Mouse (Mus musculus): ENCODE data around the gene Rapgef5. TPM values are rescaled to one million over a fixed set of nuclear protein-coding genes. Genes with fewer than 3 reads are reported as not detected.

The Rapgef5 gene
- polyA plus RNA-seq, 1 experiment from 2014 or later, result 5.6 TPM

GRCm38 (mm10) chr12:117622972-117623371 is 106.7 kb downstream of the Rapgef5 start:
- Histone ChIP-seq H3K4me1 (replicated peaks; ENCODE audit: control insufficient read depth, insufficient read depth) (no peaks in the 10 kb centered on the region), H3K9me3 (ENCODE audit: control insufficient read depth, low read length) (no peaks in the 10 kb centered on the region), H3K9ac (ENCODE audit: low read length) (no peak overlapping the region), H3K36me3 (ENCODE audit: control insufficient read depth, insufficient read depth, low read length) (no peaks in the 10 kb centered on the region), H3K4me2 (replicated peaks; ENCODE audit: low read depth) (no peak overlapping the region), H3K27me3 (ENCODE audit: control insufficient read depth, insufficient read depth, low read length) (no peaks in the 10 kb centered on the region), H3K27ac (replicated peaks) (no peak overlapping the region), H3K4me3 (ENCODE audit: low read depth, low read length) (no peak overlapping the region)
- DNase-seq (ENCODE audit: low spot score) (no peak), ATAC-seq (ENCODE audit: low FRiP score, low TSS enrichment) (no peak)
- WGBS, result 88% methylated on average over 2 of the region's 2 CpGs
- TF ChIP-seq EP300 (optimal IDR thresholded peaks at IDR 0.05), result no peak
- no peak for TF ChIP-seq CTCF (IDR thresholded peaks at IDR 0.05; ENCODE audit: low read depth)

- no peak overlapping the region for H3K4me3 ChIP-seq (ENCODE audit: low read depth, low read length)
- no peaks in the 10 kb centered on the region for H3K27me3 ChIP-seq (ENCODE audit: control insufficient read depth, insufficient read depth, low read length)
- H3K27ac ChIP-seq (replicated peaks), result no peak overlapping the region
- WGBS, result 40% methylated on average over 2 of the region's 2 CpGs
- ATAC-seq (ENCODE audit: low FRiP score, low TSS enrichment) (no peak), DNase-seq (ENCODE audit: low spot score) (no peak)
- H3K36me3 ChIP-seq (ENCODE audit: control insufficient read depth, insufficient read depth, low read length), result no peaks in the 10 kb centered on the region
- TF ChIP-seq CTCF (IDR thresholded peaks at IDR 0.05; ENCODE audit: low read depth) (no peak), EP300 (optimal IDR thresholded peaks at IDR 0.05) (no peak)
- no peak overlapping the region for H3K4me2 ChIP-seq (replicated peaks; ENCODE audit: low read depth)
- no peaks in the 10 kb centered on the region for H3K4me1 ChIP-seq (replicated peaks; ENCODE audit: control insufficient read depth, insufficient read depth)
- no peak overlapping the region for H3K9ac ChIP-seq (ENCODE audit: low read length)
- H3K9me3 ChIP-seq (ENCODE audit: control insufficient read depth, low read length), result no peaks in the 10 kb centered on the region
Measured at GRCm38 (mm10) chr12:117627311-117627710, 111.0 kb downstream of the Rapgef5 start.

DNA sequence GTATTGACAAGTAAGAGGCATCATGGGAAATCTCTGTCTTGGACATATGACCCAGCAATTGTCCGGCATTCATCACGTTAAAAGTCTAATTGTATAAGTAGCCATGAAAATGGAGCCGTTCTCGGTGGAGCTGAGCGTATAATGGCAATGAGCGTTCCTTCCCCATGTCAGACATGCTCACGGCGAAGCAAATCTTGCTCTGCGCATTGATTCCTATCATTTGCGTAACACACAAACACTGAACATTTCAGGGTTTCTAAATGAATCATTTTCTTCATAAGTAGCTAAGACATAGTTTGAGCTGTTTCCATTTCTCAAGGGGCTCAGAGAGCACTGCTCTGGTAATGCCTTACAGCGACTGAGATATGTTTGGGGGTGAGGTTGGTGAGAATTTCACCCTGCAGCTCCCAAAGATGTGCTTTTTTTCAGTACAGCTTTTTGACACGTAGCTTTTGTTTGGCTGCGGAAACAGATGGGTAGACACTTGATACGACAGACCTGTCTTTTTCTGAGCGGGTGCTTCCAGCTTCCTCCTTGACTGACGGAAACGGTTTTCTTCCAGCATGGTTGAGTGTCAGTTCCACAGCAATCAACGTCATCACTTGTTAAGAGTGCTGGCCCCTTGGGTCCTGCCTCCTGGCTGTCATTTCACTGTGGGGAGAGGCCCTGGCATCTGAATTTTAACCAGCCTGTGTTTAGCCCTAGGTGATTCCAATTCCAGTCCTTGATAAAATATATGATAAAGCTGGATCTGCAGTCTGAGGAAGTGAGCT is 112.2 kb downstream of the Rapgef5 start:
- WGBS, result 84% methylated on average over 18 of the region's 18 CpGs
- no peaks in the 10 kb centered on the region for H3K27me3 ChIP-seq (ENCODE audit: control insufficient read depth, insufficient read depth, low read length)

GRCm38 (mm10) chr12:117632133-117632532 is 115.9 kb downstream of the Rapgef5 start:
- Histone ChIP-seq H3K4me1 (replicated peaks; ENCODE audit: control insufficient read depth, insufficient read depth) (no peaks in the 10 kb centered on the region), H3K9me3 (ENCODE audit: control insufficient read depth, low read length) (no peaks in the 10 kb centered on the region), H3K9ac (ENCODE audit: low read length) (no peak overlapping the region), H3K36me3 (ENCODE audit: control insufficient read depth, insufficient read depth, low read length) (no peaks in the 10 kb centered on the region), H3K4me2 (replicated peaks; ENCODE audit: low read depth) (no peak overlapping the region), H3K27ac (replicated peaks) (no peak overlapping the region), H3K27me3 (ENCODE audit: control insufficient read depth, insufficient read depth, low read length) (no peaks in the 10 kb centered on the region), H3K4me3 (ENCODE audit: low read depth, low read length) (no peak overlapping the region)
- TF ChIP-seq CTCF (IDR thresholded peaks at IDR 0.05; ENCODE audit: low read depth) (no peak), EP300 (optimal IDR thresholded peaks at IDR 0.05) (no peak)
- DNase-seq (ENCODE audit: low spot score), result no peak
- no peak for ATAC-seq (ENCODE audit: low FRiP score, low TSS enrichment)
- WGBS, result 56% methylated on average over 1 of the region's 1 CpGs

More for the DNA sequence above, 112.2 kb downstream of the Rapgef5 start:
- Histone ChIP-seq H3K9ac (ENCODE audit: low read length) (no peak overlapping the region), H3K4me3 (ENCODE audit: low read depth, low read length) (no peak overlapping the region), H3K4me2 (replicated peaks; ENCODE audit: low read depth) (no peak overlapping the region), H3K9me3 (ENCODE audit: control insufficient read depth, low read length) (no peaks in the 10 kb centered on the region), H3K27ac (replicated peaks) (no peak overlapping the region), H3K4me1 (replicated peaks; ENCODE audit: control insufficient read depth, insufficient read depth) (no peaks in the 10 kb centered on the region), H3K36me3 (ENCODE audit: control insufficient read depth, insufficient read depth, low read length) (no peaks in the 10 kb centered on the region)
- TF ChIP-seq CTCF (IDR thresholded peaks at IDR 0.05; ENCODE audit: low read depth) (no peak), EP300 (optimal IDR thresholded peaks at IDR 0.05) (no peak)
- DNase-seq (ENCODE audit: low spot score) (no peak), ATAC-seq (ENCODE audit: low FRiP score, low TSS enrichment) (no peak)

- Histone ChIP-seq H3K4me3 (ENCODE audit: low read depth, low read length) (no peak overlapping the region), H3K27me3 (ENCODE audit: control insufficient read depth, insufficient read depth, low read length) (no peaks in the 10 kb centered on the region), H3K9ac (ENCODE audit: low read length) (no peak overlapping the region), H3K27ac (replicated peaks) (no peak overlapping the region), H3K36me3 (ENCODE audit: control insufficient read depth, insufficient read depth, low read length) (no peaks in the 10 kb centered on the region), H3K4me2 (replicated peaks; ENCODE audit: low read depth) (no peak overlapping the region), H3K4me1 (replicated peaks; ENCODE audit: control insufficient read depth, insufficient read depth) (no peaks in the 10 kb centered on the region), H3K9me3 (ENCODE audit: control insufficient read depth, low read length) (no peaks in the 10 kb centered on the region)
- 79% methylated on average over 2 of the region's 2 CpGs for WGBS
- ATAC-seq (ENCODE audit: low FRiP score, low TSS enrichment) (no peak), DNase-seq (ENCODE audit: low spot score) (no peak)
- no peak for TF ChIP-seq CTCF (IDR thresholded peaks at IDR 0.05; ENCODE audit: low read depth)
- no peak for TF ChIP-seq EP300 (optimal IDR thresholded peaks at IDR 0.05)
Measured at GRCm38 (mm10) chr12:117636139-117636772, 120.0 kb downstream of the Rapgef5 start.

DNA sequence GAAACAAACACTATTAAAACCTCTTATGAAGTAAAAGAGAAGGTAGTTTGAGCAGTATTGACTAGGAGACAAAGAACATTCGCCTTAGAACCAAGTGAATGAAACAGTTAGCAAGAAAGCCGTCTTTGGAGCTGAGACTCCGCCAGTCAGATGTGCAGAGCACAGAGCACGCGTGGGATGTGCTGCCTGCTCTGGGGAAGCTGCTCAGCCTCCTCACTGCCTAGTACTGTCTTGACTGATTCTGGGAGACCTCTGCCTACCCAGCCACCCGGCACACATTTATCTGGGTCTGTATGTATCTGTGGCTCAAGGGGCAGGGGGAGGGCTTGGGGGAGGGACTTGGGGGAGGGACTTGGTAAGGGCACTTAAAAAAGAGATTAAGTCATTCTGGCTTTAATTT is 120.7 kb downstream of the Rapgef5 start:
- Histone ChIP-seq H3K4me1 (replicated peaks; ENCODE audit: control insufficient read depth, insufficient read depth) (no peaks in the 10 kb centered on the region), H3K4me2 (replicated peaks; ENCODE audit: low read depth) (no peak overlapping the region), H3K27ac (replicated peaks) (no peak overlapping the region), H3K36me3 (ENCODE audit: control insufficient read depth, insufficient read depth, low read length) (no peaks in the 10 kb centered on the region), H3K9me3 (ENCODE audit: control insufficient read depth, low read length) (no peaks in the 10 kb centered on the region), H3K4me3 (ENCODE audit: low read depth, low read length) (no peak overlapping the region), H3K27me3 (ENCODE audit: control insufficient read depth, insufficient read depth, low read length) (no peaks in the 10 kb centered on the region), H3K9ac (ENCODE audit: low read length) (no peak overlapping the region)
- TF ChIP-seq CTCF (IDR thresholded peaks at IDR 0.05; ENCODE audit: low read depth), result no peak
- TF ChIP-seq EP300 (optimal IDR thresholded peaks at IDR 0.05), result no peak
- ATAC-seq (ENCODE audit: low FRiP score, low TSS enrichment), result no peak
- WGBS, result 71% methylated on average over 6 of the region's 6 CpGs
- no peak for DNase-seq (ENCODE audit: low spot score)

Data from stomach, postnatal 0 days (tissue).